Mouse (Mus musculus) frontal cortex, adult (tissue): ENCODE measurements at regions not wholly inside any gene's neighbourhood (a gene's known extent, or its start where the extent isn't known, plus 50 kb on each side); places are given as distances from the start of the nearest gene placed in this dataset.

Experiments
- ATAC-seq: cut with Nextera tagmentation; 2 replicates; pipeline ENCODE4 v1.9.2; 2017; ENCODE audit warnings: mild to moderate bottlenecking, moderate library complexity, mixed read lengths; ENCODE audit not compliant: low TSS enrichment

- peak; percentile 70; the same call in 1 of the 2 replicates for ATAC-seq
These were observed 1276.6 kb downstream of the 4930444P10Rik start for GRCm38 (mm10) chr1:14816568-14816967.
